Mouse (Mus musculus) cerebellum, postnatal 25 days (tissue): ENCODE results near the gene Ints3.

ENCODE experiments used
- DNase-seq, 2 experiments: peaks; one replicate each; pipeline ENCODE4 v3.0.0; 2021; ENCODE audit warnings: mixed read lengths in 2 of 2

Ints3 gene

DNA sequence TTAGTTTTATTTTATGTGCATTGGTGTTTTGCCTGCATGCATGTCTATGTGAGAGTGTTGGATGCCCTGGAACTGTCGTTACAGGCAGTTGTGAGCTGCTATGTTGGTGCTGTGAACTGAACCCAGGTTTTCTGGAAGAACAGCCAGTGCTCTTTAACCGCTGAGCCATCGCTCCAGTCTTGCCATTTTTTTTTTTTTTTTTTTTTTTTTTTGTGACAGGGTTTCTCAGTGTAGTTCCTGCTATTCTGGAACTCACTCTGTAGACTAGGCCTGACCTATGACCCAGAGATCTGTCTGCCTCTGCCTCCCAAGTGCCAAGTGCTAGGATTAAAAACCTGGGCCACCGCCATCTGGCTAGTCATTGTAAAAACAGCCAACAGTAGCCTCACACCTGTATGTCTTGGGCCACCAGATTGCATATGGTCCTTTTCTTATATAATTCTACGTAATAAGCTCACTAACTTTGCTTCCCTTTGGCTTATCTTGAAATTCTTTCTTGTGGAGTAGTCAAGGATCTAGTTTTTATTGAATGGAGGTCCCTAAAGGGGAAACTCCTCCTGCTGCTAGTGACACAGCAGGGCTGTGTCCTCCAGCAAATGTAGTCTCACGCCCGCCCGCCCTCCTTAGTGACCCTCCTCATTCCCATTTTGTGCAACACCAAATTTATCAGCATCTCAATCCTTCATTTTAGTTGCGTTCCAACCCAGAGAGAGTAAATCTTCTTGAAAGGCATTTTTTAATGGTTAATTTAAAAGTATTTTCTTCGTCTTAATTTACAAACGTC, 12.2 kb upstream of the Ints3 start:
- DNase-seq, result no peak

DNA sequence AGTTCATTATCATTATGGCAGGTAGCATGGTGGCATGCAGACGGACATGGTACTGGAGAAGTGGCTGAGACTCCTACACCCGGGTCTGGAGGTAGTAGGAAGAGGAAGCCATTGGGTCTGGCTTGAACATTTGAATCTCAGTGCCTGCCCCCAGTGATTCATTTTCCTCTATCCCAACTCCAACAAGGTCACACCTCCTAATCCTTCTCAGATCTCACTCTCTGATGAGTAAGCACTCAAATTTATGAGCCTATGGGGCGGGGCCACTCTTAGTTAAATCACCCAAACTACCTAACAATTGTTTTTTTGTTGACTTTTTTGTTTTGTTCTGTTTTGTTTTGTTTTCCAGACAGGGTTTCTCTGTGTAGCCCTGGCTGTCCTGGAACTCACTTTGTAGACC, 10.6 kb upstream of the Ints3 start:
- DNase-seq, result no peak

DNA sequence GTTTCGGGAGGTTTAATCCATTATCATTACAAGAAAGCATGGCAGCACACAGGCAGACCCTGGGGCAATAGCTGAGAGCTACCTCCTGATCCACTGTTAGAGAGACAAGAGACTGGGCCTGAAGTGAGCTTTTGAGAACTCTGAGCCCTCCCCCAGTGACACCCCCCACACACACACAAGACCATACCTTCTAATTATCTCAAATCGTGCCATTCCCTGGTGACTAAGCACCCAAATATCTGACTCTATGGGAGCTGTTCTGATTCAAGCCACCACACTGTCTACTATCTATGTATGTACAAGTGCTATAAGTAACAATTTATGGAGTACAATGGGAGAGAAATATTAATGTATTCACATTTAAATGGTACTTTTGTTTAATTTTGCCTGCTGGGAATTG, 7.3 kb upstream of the Ints3 start:
- DNase-seq, result no peak

DNA sequence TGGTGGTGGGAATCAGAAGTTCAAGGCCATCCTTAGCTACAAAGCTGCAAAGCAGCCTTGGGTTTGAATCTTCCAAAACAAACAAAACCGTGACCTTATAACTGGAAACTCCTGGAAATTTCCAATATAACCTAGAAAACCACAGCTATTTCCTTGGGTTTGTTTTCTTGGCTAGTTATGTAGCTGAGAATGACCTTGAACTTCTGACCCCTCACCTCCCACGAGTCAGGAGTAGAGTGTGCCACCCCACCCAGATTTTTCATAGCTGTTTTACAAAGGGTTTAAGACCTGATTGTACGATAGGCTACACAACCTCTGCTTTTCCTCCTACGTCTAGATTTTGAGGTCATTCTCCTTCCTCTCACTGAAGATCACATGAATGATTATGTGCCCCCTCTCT, 3.7 kb upstream of the Ints3 start:
- DNase-seq, result no peak

DNA sequence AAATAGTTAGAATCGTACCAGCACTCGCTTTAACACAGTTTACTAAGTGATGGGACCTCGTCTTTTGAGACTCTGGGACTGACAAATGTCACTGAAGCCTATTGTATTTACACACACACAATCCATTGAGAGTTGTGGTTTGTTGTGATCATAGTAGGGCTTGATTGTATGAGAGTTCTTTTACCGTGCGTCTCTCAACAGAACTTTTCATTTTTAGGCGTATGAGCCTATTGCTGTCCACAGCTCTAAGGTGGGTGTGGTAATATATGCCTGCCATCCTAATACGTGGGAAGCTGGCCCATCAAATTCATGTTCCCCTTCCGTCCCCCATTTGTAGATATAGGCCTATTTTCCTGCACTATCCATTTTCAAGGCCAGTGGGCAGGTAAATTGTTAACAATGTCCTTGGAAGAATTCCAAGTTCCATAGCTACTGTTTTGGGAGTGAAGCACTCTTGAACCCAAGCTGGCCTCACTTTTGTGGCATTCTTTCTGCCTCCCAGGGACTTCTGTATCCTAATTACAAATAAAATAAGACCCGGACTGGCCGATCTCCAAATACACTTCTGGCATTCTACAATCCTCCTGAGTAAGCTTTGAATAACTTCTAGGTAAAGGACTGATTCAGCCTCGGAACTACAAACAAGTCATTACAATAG, 780 bp upstream of the Ints3 start:
- DNase-seq, result peak in 1 of 2 experiments; percentile 14

DNA sequence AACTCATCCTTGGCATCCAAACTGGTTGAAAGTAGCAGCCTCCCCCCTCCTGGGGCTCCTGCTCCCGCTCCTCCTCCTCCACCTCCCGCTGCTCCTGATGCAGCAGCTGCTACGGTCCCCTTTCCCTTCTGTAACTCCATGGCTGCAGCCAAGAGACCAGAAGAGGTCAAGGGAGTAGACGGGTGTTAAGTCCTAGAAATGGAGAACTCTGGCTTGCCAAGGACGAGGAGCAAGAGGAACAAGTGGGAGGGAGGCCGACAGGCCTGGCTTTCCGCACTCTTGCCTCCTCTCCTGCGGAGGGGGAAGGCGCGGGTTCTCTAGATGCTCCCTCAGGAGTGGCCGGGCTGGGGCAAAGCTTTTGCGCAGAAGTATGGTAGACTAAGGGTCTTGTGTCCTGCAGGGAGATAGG, 607 bp downstream of the Ints3 start:
- peak in 1 of 2 experiments; percentile 64 for DNase-seq

DNA sequence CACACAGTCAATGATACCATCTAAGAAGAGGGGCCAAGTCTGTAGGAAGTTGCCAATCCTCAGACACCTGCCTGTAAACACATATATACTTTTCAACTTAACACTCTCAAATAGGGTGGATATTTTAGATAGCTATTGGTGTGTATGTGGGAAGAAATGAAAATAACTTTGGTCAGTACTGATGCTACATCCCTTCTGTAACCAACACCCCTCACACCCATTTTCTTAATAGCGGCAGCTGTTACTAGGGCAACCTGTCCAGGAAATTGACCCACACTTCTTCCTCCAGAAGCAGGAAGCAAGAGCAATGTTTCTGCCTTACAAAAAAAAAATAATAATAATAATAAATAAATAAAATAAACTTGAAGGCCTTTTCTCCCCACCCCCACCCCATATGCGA, 1.1 kb downstream of the Ints3 start:
- DNase-seq, result no peak

DNA sequence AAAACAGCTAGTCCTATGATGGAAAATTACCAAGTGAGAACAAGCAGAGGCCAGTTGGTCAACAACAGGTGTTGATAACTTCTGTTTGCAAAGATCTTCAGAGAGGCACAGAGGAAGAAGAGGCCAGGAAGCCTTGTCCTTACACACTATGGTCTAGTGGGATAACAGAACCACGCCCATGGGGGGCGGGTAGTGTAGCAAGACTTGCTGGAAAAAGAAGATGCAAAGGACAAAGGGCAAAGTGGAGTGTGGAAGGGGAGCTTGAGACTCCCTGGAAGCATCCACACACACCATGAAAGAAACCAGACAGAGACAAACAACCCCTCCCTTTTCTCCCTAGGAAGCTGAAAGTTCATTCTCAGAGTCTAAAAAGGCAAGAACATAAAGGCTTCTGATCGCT, 3.8 kb downstream of the Ints3 start:
- no peak for DNase-seq

DNA sequence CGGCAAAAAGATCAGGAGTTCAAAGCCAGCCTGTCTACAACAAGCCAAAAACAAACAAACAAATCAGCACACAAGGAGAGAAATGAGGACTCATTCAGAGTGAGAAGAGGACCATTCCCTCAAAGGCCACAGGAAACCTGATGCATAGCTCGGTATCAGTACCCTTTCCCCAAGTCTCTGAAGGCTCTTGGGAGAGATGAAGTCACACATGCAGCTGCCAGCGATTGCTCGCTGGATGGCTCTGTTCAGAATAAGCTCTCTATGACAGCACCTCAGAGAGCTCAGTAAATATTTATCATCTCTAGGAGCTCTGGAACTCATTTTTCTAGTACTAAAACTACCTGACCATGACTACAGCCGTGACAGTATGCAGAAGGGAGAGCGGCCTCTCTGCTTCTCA, 5.2 kb downstream of the Ints3 start:
- no peak for DNase-seq

DNA sequence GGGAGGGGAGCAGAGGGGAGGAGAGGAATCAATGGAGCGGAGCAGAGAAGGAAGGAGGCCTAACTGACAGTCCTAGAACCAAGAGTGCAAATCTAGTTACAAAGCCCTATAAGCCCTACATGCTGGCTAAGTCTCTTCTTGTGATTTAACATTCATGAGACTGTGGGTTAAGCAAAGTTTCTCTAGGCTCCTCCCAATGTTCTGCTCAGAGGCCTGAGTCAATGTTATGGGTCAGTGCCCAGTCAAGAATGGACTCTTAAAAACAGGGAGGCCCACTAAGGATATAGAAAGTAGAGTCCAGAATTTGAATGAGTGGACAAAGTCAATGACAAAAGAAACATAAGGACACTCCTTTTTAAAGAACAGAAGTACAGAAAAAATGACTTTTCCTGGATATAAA, 5.8 kb downstream of the Ints3 start:
- no peak for DNase-seq

DNA sequence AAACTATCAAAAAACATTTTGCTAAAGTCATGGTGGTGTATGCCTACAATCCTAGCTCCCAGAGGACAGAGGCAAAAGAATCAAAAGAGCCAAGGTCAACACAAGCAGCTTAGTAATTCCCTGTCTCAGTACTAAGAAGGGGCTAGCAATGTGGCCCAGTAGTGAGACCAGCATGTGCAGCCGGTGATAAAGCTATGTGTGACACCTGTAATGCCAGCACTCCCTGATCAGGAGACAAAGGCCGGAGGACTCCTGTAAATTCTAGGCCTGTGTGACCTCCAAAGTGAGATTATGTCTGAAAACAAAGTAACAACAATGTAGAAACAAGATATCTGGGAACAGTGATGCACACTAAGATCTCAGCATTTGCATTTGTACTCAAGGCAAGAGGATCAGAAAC, 7.9 kb downstream of the Ints3 start:
- no peak for DNase-seq

DNA sequence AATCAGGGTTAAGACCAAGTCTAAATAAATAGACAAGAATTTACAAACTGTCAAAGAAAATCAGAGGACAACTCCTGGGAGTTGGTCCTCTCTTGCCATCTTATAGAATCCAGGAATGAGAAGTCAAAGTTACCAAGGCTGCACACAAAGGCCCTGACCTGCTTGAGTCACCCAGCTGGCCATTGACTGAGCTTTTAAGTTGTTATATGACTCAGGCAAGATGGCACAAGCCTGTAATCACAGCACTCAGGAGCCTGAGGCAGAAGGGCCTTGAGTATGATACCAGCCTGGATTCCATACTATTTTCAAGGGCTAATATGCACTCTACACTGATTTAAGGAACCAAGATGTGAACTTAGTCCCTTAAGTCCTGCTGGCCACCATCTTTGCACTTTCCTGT, 9.9 kb downstream of the Ints3 start:
- no peak for DNase-seq

DNA sequence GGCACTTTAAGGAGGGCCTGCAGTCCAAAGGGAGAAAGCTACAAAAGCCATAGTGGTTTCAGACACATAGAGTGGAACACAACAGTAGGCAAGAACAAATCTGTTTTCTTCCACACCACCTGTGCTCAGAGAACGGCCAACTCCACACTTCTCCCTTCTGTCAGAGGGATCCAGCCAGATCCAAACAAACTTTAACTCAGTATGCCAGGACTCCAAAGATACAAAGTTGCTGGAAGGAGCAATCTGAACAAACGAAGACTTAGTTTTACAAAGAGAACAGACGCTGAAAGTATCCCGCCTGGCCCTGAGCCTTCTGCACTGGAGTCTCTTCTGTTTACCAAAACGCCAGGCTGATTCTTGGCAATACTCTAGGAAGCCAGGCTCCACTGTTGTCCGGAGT, 12.7 kb downstream of the Ints3 start:
- DNase-seq, result no peak

DNA sequence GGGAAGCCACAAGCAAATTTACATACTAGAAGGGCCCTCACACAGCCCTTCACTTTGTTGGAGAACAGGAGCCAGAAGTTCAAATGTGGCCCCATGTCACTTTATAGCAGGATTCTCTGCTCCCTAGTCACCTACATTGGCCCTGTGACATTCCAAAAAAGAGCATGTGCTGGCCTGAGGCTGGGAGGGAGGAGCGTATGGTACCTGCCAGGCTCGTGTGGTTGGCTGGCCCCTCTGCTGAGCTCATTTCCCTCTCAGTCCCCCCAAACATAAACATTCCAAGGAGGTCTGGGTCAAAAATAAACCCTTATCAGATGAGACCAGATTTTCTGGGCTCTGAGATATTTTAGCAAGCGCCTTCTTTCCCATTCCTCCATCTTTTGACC, 20.4 kb downstream of the Ints3 start:
- DNase-seq, result no peak

DNA sequence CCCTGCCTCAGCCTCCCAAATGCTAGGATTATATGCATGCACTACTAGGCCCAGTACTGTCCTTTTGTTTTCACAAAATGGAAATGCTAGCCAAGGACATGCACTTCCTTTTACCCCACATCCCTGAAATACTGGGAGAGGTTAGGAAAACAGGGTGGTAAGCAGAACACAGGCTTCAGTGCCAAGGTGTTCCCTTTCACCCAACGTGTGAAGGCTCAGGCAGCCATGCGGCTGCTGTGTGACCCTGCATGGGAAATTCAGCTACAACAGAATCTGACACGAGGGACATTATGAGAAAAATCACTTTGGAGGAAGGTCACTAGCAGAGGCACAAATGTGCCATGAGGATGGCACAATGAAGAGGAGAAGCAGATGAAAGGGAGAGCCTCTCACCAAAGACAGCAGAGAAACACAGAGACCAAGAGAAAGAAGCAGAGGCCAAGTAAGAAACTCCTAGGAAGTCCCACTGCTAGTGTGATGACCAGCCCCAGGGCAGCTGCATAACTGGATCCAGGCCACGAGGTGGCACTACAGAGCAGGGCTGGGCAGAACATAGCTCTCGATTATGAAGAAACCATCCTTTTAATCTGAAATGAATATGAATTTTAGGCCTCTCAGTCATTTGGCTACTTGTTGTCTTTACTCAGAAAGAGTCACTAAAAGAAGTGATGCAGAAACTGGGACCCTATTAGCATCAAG, 21.0 kb downstream of the Ints3 start:
- peak; percentile 77 to 86 for DNase-seq

DNA sequence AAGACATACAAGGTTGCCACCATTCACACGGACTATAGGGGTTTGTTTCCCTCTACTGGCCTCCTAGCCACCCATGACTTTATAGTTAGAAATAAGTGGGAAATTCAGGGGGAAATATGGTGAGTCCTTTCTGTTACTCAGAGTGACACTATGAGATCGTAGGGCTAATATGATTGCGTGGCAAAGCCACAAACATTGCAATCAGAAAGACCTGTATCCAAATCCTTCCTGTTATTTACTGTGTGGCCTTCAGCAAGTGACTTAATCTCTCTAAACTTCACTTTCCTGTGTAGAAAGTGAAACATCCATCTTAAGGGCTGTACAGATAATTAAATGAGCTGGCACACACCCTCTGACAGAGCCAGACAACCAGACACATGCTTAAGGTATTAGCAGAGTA, 24.7 kb downstream of the Ints3 start:
- DNase-seq, result no peak

DNA sequence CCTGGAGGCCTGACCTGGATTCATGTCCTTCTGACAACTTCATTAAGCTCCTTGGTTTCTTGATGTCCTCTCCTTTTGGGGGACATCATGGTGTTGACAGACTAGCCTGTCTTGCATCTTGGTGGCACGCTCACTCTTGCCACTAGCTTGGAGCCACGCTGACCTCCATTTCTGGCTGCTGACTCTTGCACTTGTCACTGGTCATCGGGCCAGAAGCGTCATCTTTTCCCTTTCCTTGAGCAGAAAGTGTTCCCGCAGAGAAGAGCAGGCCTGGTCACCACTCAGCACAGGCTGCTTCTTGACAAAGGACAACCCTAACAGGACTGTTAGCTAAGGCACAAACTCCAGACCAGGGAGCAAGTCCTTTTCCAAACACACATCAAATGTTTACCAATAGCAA, 27.0 kb downstream of the Ints3 start:
- no peak for DNase-seq

DNA sequence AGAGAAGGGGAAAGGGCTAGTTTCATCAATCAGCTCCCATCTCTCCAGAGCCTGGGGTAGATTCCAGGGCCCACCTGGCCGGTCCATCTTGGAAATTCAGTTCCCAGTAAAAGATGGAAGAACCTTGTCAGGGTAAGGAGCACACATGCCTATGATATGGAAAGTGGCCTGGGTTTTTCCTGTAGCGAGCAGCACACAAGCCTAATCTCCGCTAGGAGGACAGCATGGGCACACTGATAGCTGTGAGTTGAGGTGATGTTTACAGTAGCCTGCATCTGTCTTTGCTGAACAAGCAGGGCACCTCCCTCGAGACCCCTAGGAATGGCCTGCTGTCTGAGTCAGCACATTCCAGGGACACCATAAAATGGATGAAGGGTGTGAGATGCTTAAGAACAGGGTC, 28.8 kb downstream of the Ints3 start:
- no peak for DNase-seq

DNA sequence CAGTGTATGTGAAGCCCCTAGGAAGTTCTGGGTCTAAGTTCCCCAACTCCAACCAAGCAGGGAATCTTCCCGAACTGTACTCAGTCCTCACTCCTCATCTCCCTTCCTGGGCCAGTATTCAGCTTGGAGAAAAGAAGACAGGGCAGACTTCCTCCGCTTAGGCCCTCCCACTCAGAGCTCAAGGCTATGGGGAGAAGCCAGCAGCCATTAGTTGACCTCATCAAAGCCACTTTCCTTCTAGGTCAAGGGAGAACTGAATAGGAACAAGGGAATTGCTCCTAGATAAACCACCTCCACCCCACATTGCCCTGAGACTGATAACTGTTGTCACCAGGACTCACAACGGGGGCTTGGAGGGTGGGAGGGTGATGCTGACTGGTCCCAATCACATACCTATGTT, 29.3 kb downstream of the Ints3 start:
- no peak for DNase-seq

DNA sequence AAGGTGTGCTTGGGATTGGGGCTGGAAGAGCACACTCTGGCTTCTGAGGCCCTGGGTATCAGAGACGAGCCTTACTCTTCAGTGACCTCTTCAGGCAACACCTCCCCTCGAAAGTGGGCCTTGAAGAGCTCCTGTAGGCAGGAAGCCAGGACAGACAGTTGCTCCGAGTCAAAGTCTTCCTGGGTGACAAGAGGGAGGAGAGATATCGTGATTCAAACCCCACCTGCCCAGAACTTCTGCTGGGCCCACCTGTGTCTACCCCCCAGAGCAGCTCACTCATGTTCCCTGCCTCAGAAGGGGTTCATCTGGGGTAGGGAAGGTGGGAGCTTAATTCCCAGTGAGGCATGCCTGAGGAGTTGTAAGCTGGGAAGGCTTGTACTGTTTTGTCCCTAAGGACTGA, 32.4 kb downstream of the Ints3 start:
- DNase-seq, result no peak

DNA sequence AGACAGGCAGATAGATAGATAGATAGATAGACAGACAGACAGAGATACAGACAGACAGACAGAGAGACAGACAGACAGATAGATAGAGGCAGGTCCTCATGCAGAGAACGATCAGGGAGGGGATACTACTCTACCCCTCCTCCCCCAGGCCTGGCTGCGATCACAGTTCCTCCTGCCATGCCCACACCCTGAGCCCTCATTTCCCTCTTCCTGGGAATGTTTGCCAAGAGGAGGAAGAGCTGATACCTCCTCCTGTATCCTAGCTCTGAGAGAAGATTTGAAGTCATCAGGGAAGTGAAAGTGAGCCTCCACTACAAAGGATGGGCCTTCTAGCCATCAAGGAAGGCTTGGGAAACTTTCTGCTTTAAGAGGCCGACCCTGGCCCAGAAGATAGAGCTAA, 37.8 kb downstream of the Ints3 start:
- no peak for DNase-seq

DNA sequence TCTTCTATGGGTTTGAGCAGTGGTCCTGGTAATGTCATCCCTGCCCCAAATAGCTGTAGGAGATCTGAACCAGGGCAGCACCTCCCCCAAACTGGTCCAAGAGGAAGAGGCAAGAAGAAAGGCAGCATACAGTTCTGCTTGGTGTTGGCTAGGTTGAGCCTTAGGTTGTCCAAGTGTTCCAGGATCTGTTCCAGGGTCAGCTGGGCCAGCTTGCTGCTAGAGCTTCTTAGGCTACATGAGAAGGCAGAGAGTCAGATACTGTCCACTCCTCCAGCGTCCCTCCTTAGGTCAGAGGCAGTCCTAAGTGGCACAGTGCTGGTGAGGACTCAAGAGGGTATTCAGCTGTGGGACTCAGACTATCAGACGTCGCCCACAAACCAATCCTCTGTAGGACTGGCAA, 40.8 kb downstream of the Ints3 start:
- DNase-seq, result no peak

DNA sequence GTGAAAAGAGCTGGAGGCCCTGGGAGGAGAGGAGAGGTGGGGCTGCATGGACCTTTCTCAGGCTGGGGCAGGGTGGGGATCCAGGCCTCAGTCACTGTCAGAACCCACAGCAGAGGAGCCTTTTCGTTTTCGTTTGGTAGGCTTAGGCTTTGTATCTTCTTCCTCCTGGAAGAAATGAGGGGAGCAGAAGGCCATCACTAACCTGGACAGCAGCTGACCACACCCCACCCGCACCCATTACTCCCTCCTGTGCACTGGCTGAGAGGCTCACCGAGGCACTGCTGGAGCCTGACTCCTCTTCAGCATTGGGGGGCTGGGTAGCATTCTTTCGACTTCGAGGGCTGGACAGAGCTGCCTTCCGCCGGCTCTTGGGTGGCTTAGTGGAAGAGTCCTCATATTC, 41.5 kb downstream of the Ints3 start:
- DNase-seq, result no peak

DNA sequence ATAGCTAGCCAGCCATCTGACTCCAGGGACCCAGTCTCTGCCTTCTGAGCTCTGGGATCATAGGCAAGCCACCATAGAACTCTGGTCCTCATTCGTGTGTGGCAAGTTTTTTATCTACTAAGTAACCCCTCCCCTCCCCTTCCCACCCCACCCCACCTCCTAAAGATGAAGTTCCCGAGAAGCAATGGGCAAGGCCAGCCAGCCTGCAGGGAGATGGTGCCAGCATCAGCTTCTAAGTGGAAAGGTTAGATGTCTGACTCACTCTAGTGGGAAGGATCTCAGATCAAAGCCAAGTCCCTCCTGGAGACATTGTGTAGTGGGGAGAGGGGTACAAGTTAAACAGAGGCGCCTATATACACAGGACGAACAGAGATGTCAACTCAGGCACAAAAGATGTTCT, 42.4 kb downstream of the Ints3 start:
- DNase-seq, result no peak
